Mouse (Mus musculus) T-helper 2 cell (primary cell): ENCODE data around the gene Ubac2.

Experiments used
- in situ Hi-C: fragments of 300-600 bp; cut with MboI, MseI; formaldehyde crosslinking; loops from one replicate; pipeline ENCODE4 v1.15.1; 2025; ENCODE audit warnings: high pct_unique_total_duplicates

The Ubac2 gene

GRCm38 (mm10) chr14:121947966-121948365, 69.5 kb downstream of the Ubac2 start:
- in situ Hi-C loops, result no loop called here

GRCm38 (mm10) chr14:121949436-121949835, 71.0 kb downstream of the Ubac2 start:
- in situ Hi-C loops, result no loop called here

- in situ Hi-C loops, result no loop called here
Observed at GRCm38 (mm10) chr14:121949897-121950296, 71.5 kb downstream of the Ubac2 start.

- in situ Hi-C loops, result no loop called here
Observed at GRCm38 (mm10) chr14:121951399-121952045, 73.1 kb downstream of the Ubac2 start.

- in situ Hi-C loops, result no loop called here
Observed at GRCm38 (mm10) chr14:121952046-121952400, 73.6 kb downstream of the Ubac2 start.

- in situ Hi-C loops, result no loop called here
Observed at GRCm38 (mm10) chr14:121954129-121954528, 75.7 kb downstream of the Ubac2 start.

- in situ Hi-C loops, result no loop called here
Observed at GRCm38 (mm10) chr14:121954608-121955007, 76.2 kb downstream of the Ubac2 start.

GRCm38 (mm10) chr14:121955176-121955795, 76.9 kb downstream of the Ubac2 start:
- in situ Hi-C loops, result no loop called here

- in situ Hi-C loops, result no loop called here
Observed at GRCm38 (mm10) chr14:121956291-121956690, 77.9 kb downstream of the Ubac2 start.

- in situ Hi-C loops, result no loop called here
Observed at GRCm38 (mm10) chr14:121957176-121957871, 78.9 kb downstream of the Ubac2 start.

- in situ Hi-C loops, result no loop called here
Observed at GRCm38 (mm10) chr14:121958041-121958750, 79.8 kb downstream of the Ubac2 start.

GRCm38 (mm10) chr14:121958751-121959537, 80.5 kb downstream of the Ubac2 start:
- in situ Hi-C loops, result no loop called here

- in situ Hi-C loops, result no loop called here
Observed at GRCm38 (mm10) chr14:121959538-121959980, 81.1 kb downstream of the Ubac2 start.

GRCm38 (mm10) chr14:121960031-121960430, 81.6 kb downstream of the Ubac2 start:
- in situ Hi-C loops, result loop anchor here (5.0 kb wide), 1 partner anchor 102 kb away; no protein-coding TSS in a partner anchor

GRCm38 (mm10) chr14:121960531-121960930, 82.1 kb downstream of the Ubac2 start:
- in situ Hi-C loops, result loop anchor here (5.0 kb wide), 1 partner anchor 102 kb away; no protein-coding TSS in a partner anchor

- in situ Hi-C loops, result loop anchor here (5.0 kb wide), 1 partner anchor 101 kb away; no protein-coding TSS in a partner anchor
Observed at GRCm38 (mm10) chr14:121960997-121961396, 82.6 kb downstream of the Ubac2 start.

- in situ Hi-C loops, result loop anchor here (5.0 kb wide), 1 partner anchor 101 kb away; no protein-coding TSS in a partner anchor
Observed at GRCm38 (mm10) chr14:121961496-121962127, 83.2 kb downstream of the Ubac2 start.

GRCm38 (mm10) chr14:121962128-121962890, 83.9 kb downstream of the Ubac2 start:
- in situ Hi-C loops, result loop anchor here (5.0 kb wide), 1 partner anchor 100 kb away; no protein-coding TSS in a partner anchor

GRCm38 (mm10) chr14:121963251-121963941, 85.0 kb downstream of the Ubac2 start:
- in situ Hi-C loops, result loop anchor here (5.0 kb wide), 1 partner anchor 99 kb away; no protein-coding TSS in a partner anchor
